Mouse (Mus musculus) heart, postnatal 0 days (tissue): ENCODE data around the gene Clcn6. TPM values are rescaled to one million over a fixed set of nuclear protein-coding genes. Genes with fewer than 3 reads are reported as not detected.

Source experiments
- ATAC-seq: fragments of 200-750 bp; cut with Nextera tagmentation; 2 replicates; pipeline ENCODE4 v1.8.0; 2017; ENCODE audit warnings: low read depth, moderate number of reproducible peaks, moderate library complexity; ENCODE audit not compliant: insufficient read depth
- DNase-seq: peaks from one replicate; pipeline ENCODE4 v3.0.0-alpha.2; 2016; ENCODE audit warnings: low spot score
- H3K27ac ChIP-seq: fragments of 300-500 bp; sonication (generic); 2 replicates; pipeline ENCODE4 v1.5.1; 2014; ENCODE audit warnings: low read depth, mild to moderate bottlenecking
- H3K27me3 ChIP-seq: fragments of 300-500 bp; sonication (generic); 2 replicates; pipeline ENCODE4 v1.6.1; 2014; ENCODE audit warnings: low read length, mixed read lengths; ENCODE audit not compliant: control insufficient read depth, insufficient read depth
- H3K36me3 ChIP-seq: fragments of 300-500 bp; sonication (generic); replicated peaks from 2 replicates; pipeline ENCODE4 v1.6.1; 2014; ENCODE audit warnings: low read length, mixed read lengths; ENCODE audit not compliant: control insufficient read depth, insufficient read depth
- H3K4me1 ChIP-seq: fragments of 300-500 bp; sonication (generic); 2 replicates; pipeline ENCODE4 v1.6.1; 2014; ENCODE audit warnings: antibody characterized with exemption; ENCODE audit not compliant: control insufficient read depth, insufficient read depth
- H3K4me2 ChIP-seq: fragments of 300-500 bp; sonication (generic); 2 replicates; pipeline ENCODE4 v1.6.1; 2014; ENCODE audit warnings: low read depth, mild to moderate bottlenecking, low read length, moderate library complexity
- H3K4me3 ChIP-seq: fragments of 300-500 bp; sonication (generic); 2 replicates; pipeline ENCODE4 v1.5.1; 2014; ENCODE audit warnings: low read depth, low read length
- H3K9ac ChIP-seq: fragments of 300-500 bp; sonication (generic); replicated peaks from 2 replicates; pipeline ENCODE4 v1.6.1; 2014; ENCODE audit warnings: low read depth, low read length, mixed read lengths
- H3K9me3 ChIP-seq: fragments of 300-500 bp; sonication (generic); replicated peaks from 2 replicates; pipeline ENCODE4 v1.6.1; 2016; ENCODE audit warnings: low read length; ENCODE audit not compliant: control insufficient read depth
- CTCF ChIP-seq: IDR thresholded peaks from 2 replicates; pipeline ENCODE4 v1.5.1; 2016; ENCODE audit warnings: antibody characterized with exemption, control low read depth, low read depth
- EP300 ChIP-seq: IDR thresholded peaks from 2 replicates; pipeline ENCODE4 v1.6.1; 2016; ENCODE audit warnings: antibody characterized with exemption, low read depth
- WGBS: fragments of 180-500 bp; shearing (Covaris S2); extraction: QIAGEN DNeasy Blood & Tissue Kit; methylation state at CpG from one replicate; pipeline ENCODE4 v1.1.7; 2014; 5-methylcytosine and 5-hydroxymethylcytosine counted together
- polyA plus RNA-seq: library from polyadenylated mRNA; unstranded; fragments of >200 nt; fragmentation: Nextera tagmentation; extraction: Ambion mirVana; gene quantifications from 2 replicates; pipeline ENCODE4 v1.2.1, GENCODE M21; 2015
- total RNA-seq: library from RNA; depleted of rRNA; stranded (reverse); fragments of >200 nt; gene quantifications from 2 replicates; pipeline ENCODE4 v1.2.3, GENCODE M21; 2014; ENCODE audit warnings: low replicate concordance

Clcn6 gene
- total and polyA plus RNA-seq, 2 experiments from 2014 or later: 4.3 to 14.7 TPM

- Histone ChIP-seq H3K4me1 (peaks cover 16% of the 10 kb centered on the region), H3K9me3 (no peaks in the 10 kb centered on the region), H3K4me3 (peak overlapping the region; percentile 18), H3K27ac (peak overlapping the region; percentile 36), H3K27me3 (no peaks in the 10 kb centered on the region), H3K4me2 (0 out of 2 replicates have a peak overlapping the region, but pooled peaks have one; percentile 14), H3K9ac (peak overlapping the region; percentile 31), H3K36me3 (peaks cover 12% of the 10 kb centered on the region)
- TF ChIP-seq CTCF (no peak), EP300 (no peak)
- DNase-seq (no peak), ATAC-seq (no peak)
- 69% methylated on average over 17 of the region's 17 CpGs for WGBS
Measured at GRCm38 (mm10) chr4:148001013-148001789, 37.4 kb downstream of the Clcn6 start.

GRCm38 (mm10) chr4:148000202-148000772 lies 38.3 kb downstream of the Clcn6 start, which contains the start of gene Nppa:
Gene Nppa (plus strand): TSS chr4:148000722.
- peak within 1 kb of the TSS; percentile 36 for H3K27ac ChIP-seq
- DNase-seq: peak; percentile 58

GRCm38 (mm10) chr4:147995311-147995710 lies 43.3 kb downstream of the Clcn6 start:
- no peak overlapping the region for H3K4me2 ChIP-seq
- H3K4me3 ChIP-seq: no peak overlapping the region
- 80% methylated on average over 3 of the region's 3 CpGs for WGBS

More at GRCm38 (mm10) chr4:148000202-148000772, 38.3 kb downstream of the Clcn6 start, which contains the start of gene Nppa:
- peak; percentile 80 for ATAC-seq
- H3K4me1 ChIP-seq: peaks cover 16% of the 10 kb centered on the region
- peak within 1 kb of the TSS; percentile 31 for H3K9ac ChIP-seq
- no peaks in the 10 kb centered on the region for H3K27me3 ChIP-seq
- WGBS: 14% methylated on average over 12 of the region's 12 CpGs
- peaks cover 3% of the 10 kb centered on the region; the same call in 1 of the 2 replicates for H3K36me3 ChIP-seq
- peak within 1 kb of the TSS; percentile 14 for H3K4me2 ChIP-seq
- H3K4me3 ChIP-seq: peak within 1 kb of the TSS; percentile 18
- TF ChIP-seq EP300 (peak; percentile 90), CTCF (no peak)
- no peaks in the 10 kb centered on the region for H3K9me3 ChIP-seq

GRCm38 (mm10) chr4:147993571-147994095 lies 45.0 kb downstream of the Clcn6 start:
- no peak for TF ChIP-seq CTCF
- no peak for TF ChIP-seq EP300
- DNase-seq (no peak), ATAC-seq (no peak)
- Histone ChIP-seq H3K36me3 (no peaks in the 10 kb centered on the region), H3K9ac (no peak overlapping the region), H3K9me3 (no peaks in the 10 kb centered on the region), H3K27ac (no peak overlapping the region), H3K4me1 (0 out of 2 replicates have a peak, but pooled peaks cover under 1% of the 10 kb centered on the region), H3K27me3 (no peaks in the 10 kb centered on the region), H3K4me3 (no peak overlapping the region), H3K4me2 (no peak overlapping the region)
- WGBS: 65% methylated on average over 7 of the region's 7 CpGs

More at GRCm38 (mm10) chr4:147995311-147995710, 43.3 kb downstream of the Clcn6 start:
- no peaks in the 10 kb centered on the region for H3K27me3 ChIP-seq
- DNase-seq: no peak
- H3K36me3 ChIP-seq: no peaks in the 10 kb centered on the region
- H3K9me3 ChIP-seq: no peaks in the 10 kb centered on the region
- no peak overlapping the region for H3K9ac ChIP-seq
- no peak for ATAC-seq
- TF ChIP-seq EP300 (no peak), CTCF (no peak)
- H3K27ac ChIP-seq: no peak overlapping the region
- peaks cover 16% of the 10 kb centered on the region for H3K4me1 ChIP-seq

- Histone ChIP-seq H3K27ac (peak within 1 kb of the TSS; percentile 94), H3K4me1 (no peaks in the 10 kb centered on the region), H3K4me2 (peak within 1 kb of the TSS; percentile 64), H3K9ac (peak within 1 kb of the TSS; percentile 76), H3K36me3 (no peaks in the 10 kb centered on the region), H3K9me3 (no peaks in the 10 kb centered on the region), H3K4me3 (peak within 1 kb of the TSS; percentile 61), H3K27me3 (no peaks in the 10 kb centered on the region)
- TF ChIP-seq EP300 (peak; percentile 76), CTCF (no peak)
- DNase-seq (peak; percentile 91), ATAC-seq (peak; percentile 91)
- WGBS: 7% methylated on average over 20 of the region's 20 CpGs
Measured at GRCm38 (mm10) chr4:147985205-147986132, 53.2 kb downstream of the Clcn6 start, which contains the start of gene Nppb. Gene Nppb (plus strand): TSS chr4:147985788.
